Mouse (Mus musculus): ENCODE results near the gene Camk2g.

Gene Camk2g

DNA sequence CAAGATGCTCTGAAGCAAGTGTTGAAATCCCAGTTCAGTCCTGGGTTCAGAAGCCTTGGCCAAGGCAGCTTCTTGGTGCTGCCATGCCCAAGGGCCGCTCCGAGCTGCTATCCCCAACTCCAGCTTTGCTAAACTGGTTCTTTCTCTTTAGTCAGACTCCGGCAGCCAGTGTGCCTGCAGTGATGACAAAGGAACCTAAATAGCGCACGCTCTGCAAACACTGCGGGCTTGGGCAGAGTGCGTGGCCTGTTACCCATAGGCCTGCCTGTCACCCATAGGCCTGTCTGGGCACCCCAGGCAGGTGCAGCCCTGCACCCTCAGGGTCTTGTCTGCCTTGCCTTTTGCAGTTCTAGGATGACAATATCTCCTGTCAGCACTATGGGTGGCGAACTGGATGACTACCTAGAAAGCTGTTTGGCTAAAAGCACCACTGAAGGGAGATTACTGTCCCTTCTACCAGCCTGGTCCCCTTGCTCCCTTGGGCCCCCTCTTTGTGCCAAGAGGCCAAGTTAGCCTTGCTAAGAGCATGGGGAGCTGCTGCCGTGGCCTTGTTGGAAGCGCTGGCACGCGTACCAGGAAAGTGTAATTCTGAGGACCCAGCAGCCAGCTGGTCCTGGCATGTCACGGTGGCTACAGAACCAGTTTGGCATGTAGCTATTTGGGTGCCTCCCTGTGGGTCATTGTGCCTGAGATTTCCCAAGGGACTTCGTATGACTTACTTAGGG, 12.4 kb upstream of the Camk2g start:
- peak; percentile 44 for DNase-seq

DNA sequence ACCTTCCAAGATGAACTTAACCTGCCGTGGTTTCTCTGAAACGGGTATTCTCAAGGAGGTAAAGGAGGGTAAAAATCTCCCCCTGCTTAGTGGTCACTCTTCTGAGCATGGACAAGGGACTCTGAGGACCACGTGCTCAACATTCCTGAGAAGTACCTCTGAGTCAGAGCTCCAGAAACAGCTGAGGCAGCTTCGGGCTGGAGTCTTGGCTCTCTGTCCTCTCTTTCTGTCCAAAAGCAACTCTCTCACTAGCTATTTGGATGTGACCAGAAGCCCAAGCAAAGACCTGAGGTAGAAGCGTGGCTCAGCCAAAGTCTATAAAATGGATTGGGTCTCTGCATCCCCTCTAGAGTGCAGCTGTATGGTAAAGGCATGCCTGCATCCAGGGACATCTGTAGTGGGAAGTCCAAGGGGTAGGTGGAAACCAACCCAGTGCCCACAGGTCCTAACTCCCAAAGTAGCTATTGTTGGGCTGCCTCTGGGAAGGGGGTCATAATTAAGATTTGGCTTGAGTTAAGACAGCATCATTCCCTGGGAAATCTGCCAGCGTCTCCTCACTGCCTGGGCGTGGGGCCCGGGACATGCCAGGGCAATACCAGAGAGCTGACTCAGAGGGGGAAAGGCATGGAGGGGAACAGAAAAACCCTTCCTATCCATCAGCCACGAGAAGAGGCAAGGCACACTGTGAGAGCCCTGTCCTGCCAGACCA, 11.2 kb upstream of the Camk2g start:
- DNase-seq: peak; percentile 90

DNA sequence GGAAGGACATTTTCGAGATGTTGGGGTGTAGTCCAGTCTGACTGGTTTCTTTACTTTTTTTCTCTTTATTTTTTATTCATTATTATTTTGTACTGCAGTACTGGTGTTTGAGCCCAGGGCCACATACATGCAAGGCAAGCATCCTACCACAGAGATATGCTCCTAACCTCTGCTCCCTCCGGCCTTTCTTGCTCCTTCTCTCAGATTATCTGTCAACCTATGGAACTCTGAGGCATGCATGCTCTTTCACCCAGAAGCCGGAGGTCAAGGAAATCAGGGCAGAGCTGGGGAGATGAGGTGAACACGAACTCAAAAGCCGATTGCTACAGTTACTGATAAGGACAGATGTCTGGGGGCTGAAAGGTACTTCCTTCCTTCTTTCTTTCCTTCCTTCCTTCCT, 10.6 kb upstream of the Camk2g start:
- no peak for DNase-seq

DNA sequence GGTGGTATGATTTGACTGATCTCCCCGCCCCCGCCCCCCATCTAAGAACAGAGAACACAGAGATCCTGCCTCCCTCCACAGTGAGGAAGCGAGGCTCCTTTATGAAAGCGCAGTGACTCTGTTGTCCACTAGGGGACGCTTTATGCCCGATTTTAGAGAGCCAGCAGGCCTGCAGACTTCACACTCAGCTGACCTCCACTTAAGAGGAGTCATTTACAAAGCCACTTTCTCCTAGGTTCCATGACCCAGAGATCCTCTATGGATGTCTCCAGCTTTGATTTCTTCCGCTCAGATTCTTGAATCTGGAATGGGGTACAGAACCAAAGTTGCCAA, 9.7 kb upstream of the Camk2g start:
- peak; percentile 88 for DNase-seq

DNA sequence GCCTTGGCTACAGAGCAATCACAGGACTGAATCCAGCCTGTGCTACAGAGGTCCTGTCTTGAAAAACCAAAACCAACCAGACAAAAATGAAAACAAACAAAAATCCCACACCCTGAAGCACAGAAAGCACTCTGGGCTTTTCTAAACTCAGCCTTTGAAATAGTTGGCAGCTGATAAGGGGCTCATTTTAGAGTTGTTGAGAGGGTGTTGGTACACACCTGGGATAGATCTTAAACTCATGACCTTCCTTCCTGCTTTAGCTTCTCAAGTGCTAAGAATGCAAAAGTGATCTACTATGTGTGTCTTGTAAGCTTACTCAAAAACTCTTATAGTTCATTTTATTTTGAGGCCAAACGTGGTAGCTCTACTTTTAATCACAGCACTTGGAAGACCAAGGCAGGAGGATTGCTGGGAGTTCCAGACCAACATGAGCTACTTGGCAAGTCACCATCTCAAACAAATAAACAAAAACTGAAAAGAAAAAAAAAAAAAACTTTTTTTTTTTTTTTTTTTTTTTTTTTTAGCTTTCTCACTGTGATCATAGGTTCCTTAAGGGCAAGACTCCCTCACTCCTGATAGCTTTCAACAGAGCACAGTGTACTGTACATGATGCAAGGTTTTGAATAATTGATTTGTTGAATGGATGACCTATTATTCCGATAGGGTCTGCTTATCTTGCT, 9.2 kb upstream of the Camk2g start:
- no peak for DNase-seq

DNA sequence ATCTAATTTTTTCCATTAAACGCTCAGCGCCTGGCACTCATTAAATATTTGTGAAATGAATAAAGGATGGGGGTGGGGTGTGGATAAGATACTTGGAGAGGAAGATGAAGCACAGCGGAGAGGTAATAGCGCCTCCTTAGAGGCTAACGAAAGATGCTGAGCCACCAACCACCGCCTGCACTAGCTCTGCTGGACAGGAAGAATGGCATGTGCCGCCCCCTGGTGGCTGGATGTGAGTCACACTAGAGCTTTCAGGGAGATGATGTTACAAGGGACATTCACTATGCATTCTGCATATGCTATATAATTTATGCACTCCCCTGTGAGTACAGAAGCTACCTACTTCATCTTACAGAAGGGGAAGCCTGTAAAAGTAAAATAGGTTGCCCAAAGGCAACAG, 4.9 kb upstream of the Camk2g start:
- peak; percentile 90 for DNase-seq

DNA sequence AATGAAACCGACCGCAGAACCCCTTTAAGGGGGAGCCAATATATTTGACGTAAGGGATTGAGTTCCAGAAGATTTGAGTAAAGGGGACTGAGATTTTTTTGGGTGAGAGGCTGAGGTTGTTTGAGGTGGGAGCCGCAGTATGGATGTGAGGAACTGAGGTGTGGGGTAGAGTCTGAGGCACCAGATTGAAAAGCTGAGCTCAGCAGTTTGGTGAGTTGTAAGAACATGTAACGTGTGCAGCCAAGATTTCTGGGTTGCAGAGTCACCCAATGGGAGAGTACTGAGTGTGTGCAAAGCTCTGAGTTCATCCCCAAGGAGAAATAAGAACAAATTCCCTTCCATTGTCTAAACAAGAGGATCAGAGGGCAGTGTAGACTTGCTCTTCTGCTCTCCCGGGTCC, 4.4 kb upstream of the Camk2g start:
- DNase-seq: no peak

DNA sequence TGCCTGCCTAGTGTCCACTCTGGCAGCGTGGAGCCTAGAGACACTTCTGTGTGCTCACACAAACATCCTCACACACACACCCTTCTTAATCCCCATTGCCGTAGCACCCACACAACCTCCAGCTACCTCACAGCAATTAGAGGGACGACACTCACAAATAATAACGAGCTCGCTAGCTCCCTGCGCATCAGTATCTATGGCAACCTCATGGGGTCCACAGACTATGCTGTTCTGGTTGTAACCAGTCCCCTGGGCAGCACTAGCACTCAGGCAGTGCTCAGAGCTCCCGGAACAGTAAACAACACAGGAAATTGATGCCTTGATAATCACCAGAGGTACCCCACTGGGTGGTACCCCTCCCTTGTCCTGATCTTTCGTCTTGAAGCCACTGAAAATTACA, 2.8 kb upstream of the Camk2g start:
- no peak for DNase-seq

DNA sequence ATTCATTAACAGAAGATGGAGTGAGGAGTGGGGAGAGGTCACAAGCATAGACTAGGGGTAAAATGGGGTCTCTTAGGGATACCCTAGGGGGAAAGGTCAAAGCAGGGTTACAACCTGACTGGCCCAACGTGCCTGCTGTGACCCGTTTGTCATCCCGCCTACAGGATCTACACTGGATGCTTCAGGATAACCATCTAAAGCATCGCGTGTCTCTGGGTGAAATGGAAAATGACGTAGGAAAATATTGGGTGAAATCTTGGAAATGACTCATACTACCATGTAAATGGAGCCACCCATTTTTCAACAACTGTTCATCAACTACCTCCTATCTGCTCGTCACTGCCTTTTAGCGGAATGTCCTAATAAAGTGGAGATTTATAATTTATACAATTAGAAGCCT, 2.3 kb upstream of the Camk2g start:
- DNase-seq: no peak

DNA sequence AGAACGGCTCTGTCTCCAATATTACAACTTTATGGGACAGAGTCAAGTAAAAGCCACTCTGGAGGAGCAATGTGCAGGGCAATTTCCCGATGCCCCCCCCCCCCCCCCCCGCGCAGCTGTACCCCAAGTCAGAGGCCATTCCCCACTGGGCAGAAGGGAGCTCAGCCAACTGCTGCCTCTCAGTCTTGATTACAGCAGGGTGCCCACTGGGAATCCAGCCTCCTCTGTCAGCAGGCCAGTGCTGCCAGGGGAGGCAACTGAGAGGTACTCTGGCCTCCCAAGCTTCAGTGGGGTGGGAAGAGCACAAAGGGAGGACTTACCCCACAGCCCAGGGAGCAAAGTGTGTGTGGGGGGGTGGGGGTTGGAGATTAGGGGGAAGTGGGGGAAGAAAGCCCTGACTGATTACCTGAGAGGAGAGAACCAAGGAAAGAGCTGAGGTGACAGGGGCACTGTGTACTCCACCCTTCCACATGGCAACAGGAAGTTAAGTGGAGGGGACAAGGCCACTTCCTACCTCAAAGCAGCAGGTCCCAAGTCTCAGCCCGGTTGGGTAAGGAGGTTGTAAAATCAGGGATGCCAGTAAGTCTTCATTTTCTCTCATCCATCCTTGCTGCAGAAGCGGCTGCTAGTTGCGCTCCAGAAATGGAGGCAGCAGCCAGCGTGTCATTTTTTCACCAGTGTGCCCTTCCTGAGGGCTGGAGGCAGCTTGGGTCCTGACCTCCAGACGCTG, 1.7 kb upstream of the Camk2g start:
- no peak for DNase-seq

DNA sequence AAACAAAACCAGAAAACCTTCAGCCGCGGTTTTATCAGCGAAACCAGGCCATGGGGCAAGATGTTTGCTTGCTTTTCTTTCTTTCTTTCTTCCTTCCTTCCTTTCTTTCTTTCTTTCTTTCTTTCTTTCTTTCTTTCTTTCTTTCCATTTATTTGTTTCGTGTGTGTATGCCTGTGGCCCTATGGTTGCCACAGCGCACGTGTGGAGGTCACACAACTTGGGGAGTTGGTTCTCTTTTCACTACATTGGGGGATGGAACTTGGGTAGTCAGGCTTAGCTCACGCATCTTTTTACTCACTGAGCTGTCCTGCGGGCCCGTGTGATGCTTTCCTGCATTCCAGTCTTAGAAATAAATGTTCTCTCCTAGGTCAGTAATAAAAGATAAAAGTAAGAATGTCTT, 701 bp upstream of the Camk2g start:
- DNase-seq: no peak

DNA sequence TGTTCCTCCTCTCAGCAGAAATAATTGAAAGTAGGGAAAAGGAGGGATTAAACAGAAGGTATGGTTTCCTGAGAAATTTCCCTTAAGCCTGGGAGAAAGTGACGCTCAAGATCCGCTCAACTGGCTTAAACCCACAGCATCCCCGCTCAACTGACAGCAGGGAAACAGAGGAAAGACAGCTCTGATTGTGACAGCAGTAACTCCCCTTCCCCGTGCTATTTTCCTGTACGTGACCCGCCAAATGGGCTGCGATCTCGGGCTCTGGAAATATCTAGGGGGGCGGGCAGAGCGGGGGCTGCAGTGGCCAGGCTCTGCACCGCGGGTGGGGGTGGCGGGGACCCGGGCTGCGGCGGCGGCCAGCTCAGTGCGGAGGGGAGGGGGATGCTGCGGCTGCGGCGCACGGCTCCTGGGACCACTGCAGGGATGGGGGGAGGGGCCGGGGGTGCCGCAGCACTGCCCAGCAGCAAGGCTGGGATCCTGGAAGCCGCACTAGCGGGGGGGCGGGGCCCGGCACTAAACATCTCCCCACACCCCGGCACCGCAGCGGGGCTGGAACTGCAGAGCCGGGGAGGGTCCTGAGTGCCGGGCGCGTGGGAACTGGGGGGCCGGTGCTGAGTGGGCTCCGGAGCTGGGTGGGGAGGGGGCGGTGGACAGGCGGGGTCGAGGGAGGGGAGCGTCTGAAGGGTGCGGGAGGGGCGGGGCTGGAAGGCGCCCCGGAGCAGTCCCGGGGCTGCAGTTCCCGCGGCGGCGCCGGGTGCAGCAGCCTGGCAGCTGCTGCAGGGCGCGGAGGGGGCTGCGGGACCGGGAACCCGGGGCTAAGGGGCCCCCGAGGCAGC, 748 bp downstream of the Camk2g start:
- peak; percentile 65 for DNase-seq

DNA sequence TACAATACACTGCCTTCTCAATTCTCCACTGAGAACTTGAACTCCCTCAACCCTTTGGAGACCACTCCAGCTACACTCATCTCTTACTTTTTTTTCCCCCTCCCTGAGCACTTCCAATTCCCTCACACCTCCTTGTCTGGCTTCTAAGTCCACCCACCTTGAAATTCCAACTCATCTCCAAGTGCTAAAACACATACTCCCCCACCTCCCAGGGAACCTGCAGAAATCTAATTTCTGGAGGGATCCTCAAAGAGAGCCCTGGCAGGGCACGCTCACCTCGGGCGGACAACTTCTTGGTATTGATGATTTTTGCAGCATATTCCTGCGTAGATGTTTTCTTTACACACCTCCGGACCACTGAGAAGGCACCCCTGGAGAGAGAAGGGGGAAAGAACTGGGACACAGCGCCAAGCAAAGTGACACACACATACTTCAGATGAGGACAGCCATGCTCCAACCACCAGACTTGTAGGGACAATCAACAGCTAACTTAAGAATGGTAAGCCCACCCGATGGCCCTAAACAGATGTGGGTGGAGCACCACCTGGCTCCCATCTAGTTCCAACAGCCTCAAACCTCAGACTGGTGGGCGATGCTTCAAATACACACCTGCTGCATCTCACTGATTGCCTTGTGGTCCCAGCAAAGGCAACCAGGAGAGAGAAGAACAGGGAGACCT, 1.5 kb downstream of the Camk2g start:
- no peak for DNase-seq

DNA sequence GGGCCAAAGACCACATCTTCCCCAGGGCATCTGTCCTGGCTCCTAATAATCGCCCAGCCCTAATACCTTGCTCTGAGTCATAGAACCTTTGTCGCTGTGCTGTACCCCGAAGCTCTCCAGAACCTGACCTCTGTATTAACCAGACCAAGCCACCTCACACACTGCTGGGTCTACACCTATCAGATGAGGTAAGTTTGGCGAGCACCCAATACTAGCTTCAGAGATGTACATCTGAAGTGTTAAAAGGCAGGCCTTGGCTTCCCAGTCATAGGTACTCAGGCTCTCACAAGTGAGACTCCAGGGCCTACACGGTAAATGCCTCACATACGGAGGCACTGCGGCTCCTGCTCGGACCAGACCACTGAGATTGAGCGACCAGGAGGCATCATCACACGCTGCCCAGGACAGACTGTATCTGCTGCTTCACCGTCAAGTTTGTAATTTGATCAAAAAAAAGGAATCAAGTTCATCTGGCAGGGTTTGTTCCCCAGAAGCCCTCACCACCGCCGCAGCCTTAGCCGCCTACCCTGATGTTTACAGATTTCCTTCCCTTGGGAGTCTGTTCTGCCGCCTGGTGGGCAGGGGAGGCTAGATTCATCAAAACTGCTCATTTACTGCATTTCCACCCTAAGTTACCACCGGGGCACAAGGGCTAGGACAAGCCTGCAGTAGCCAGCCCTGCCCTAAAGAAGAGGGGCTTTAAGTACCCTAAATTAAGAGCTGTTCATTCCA, 2.2 kb downstream of the Camk2g start:
- DNase-seq: no peak

DNA sequence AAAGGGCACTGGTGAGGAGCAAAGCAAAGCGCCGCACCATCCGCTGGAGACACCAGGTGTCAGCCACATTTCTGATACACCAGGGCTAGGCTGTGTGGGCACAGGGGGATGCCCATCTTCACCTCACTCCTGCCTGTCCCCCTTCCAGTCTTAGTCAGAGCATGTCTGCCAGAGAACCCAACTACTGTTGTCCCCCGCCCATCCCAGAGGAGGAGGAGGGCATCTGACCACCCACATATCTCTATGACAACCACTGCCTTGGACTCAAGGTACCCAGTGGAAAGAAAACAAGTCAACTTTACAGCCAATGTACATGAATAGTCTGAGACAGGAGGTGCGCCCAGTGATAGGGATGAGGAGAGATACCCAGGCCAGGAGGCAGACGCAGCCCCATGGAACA, 2.9 kb downstream of the Camk2g start:
- no peak for DNase-seq

DNA sequence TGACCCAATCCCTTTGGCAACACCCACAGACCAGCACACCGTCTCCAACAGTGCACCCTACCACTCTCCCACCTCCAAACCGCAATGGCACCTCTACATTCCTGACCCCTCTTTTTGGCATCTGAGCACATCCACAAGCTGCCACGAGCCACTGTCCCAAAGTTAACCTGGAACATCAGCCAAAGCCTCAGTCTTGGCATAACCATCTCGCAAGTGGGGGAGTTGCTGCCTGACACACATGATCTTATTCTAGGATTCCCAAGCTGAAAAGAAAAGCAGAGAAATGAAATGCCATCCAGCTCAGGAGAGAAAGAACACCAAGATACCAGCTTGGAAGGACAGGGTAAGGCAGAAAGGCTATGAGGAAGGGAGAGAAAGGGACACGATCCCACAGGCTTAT, 3.4 kb downstream of the Camk2g start:
- DNase-seq: no peak

DNA sequence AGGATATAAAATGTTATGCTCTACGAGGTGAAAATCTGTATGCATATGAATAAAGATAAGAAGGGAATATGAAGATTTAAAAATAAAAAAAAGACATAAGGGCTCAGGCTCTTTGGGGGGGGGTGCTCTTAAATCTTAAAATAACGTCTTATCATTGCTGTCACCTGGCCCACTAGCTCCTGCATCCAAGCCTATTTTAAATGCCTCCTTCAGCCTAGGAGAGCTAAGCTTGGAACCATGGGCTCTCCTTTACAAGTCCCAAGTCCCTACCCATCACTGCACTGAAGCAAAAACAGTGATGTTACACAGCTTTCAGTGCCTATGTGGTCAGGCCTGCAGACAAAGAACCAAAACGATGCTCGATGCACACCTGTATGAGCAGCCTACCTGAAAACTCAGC, 4.3 kb downstream of the Camk2g start:
- no peak for DNase-seq

DNA sequence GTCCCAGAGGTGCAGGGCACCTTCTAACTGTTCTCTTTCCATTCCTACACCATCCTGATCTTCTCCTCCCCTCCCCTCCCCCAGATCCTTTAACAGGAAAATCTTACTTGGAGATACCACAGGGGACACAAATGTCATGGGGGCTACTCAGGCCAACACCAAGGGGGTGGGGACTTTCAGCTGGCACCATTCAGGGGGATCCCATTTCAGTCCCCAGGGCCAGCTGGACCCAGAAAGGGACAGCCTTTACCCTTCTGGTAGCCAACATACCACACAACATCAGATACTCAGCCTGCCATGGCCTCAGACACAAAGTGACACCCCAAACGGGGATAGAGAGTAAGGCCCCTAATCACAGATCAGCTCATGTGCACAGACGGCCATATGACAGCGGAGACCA, 5.7 kb downstream of the Camk2g start:
- no peak for DNase-seq

DNA sequence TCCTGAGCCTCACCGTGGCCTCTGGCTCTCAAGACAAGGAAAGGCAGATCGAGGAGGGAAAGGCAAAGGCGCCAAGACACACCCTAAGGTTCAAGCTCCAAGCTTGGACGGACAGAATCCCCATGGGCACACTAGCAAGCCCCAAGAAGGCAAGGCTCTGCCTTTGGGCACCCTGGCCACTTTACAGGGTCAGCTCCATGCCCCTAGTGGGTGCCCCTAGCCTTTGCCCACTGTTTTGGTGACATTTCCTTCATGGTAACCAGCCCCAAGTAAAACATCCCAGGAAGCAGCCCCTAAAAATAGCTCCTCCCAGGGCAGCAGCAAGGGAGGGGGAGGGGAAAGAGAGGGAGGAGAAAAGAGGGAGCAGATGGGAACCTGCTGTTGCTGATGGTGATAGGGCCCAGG, 7.3 kb downstream of the Camk2g start:
- no peak for DNase-seq

DNA sequence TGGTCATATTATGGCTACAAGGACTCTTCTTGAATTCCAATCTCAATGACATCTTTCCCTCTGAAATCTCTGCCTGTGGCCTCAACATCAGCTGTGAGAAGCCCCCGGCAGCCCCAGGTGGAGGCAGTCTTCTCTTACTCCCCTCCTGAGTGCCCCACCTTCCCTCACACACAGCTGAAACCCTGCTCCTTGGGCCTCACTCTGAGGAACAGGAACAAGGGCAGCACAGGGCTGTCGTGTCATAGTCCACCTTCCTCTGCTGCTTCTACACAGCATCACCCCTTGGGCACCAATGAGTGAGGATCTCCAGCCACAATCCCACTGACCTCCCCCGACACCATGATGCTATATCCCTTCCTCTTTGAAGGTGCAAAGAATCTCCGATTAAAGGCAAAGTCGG, 7.9 kb downstream of the Camk2g start:
- no peak for DNase-seq

DNA sequence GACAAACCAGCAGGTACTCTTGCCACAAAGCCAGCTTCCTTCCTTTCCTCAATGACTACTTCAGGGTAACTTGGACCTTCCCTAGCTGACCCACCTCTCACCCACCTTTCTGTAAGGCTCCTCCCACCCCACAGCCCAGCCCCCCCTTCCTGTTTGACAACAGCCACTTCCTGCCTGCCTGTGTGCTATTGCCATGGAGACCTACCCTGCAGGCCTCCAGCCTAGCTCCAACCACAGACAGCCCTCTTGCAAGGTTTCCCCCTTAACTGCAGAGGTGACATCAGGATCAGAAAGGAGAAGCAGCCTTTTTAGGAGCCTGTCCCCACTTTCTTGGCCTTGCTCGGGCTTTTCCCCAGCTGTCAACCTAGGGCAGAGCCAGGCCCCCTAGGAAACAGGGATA, 8.7 kb downstream of the Camk2g start:
- no peak for DNase-seq

Measured in kidney, postnatal 14 days (tissue).